Mouse (Mus musculus): Measurements from ENCODE around the gene Hkdc1.

DNA sequence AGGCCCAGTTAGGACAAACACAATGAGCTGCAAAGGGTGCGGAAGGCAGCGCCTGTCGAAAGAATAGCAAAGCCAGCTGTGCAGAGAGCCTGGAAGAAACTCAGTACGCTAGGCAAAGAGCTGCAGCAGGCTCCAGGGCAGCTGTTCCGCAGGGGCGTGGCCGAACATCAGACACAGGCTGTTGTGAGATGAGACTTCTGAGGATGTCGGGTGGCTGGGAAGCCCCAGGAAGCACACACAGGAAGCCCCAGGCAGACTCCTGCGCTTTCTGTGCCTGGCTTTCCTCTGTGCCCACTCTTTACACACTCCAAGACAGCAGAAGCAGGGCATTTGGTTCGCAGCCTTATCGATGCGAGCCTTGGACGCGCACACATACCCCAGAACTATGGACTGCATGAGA is 17.4 kb downstream of the Hkdc1 start:
- TF ChIP-seq CTCF (IDR thresholded peaks at IDR 0.05; ENCODE audit: low read depth, low read length) (no peak), POLR2A (IDR thresholded peaks at IDR 0.05; ENCODE audit: extremely low read depth, insufficient read depth, low read length) (no peak)
